Mouse (Mus musculus) neutrophil, adult 65 days (primary cell): Measurements from ENCODE around the gene 1700113H08Rik. TPM values are rescaled to one million over a fixed set of nuclear protein-coding genes. Genes with fewer than 3 reads are reported as not detected.

Experiments
- total RNA-seq: library from RNA; stranded (reverse); gene quantifications from 2 replicates; pipeline ENCODE4 v1.2.4, GENCODE M21; 2023

1700113H08Rik gene
- not detected in 2 replicates for total RNA-seq

DNA sequence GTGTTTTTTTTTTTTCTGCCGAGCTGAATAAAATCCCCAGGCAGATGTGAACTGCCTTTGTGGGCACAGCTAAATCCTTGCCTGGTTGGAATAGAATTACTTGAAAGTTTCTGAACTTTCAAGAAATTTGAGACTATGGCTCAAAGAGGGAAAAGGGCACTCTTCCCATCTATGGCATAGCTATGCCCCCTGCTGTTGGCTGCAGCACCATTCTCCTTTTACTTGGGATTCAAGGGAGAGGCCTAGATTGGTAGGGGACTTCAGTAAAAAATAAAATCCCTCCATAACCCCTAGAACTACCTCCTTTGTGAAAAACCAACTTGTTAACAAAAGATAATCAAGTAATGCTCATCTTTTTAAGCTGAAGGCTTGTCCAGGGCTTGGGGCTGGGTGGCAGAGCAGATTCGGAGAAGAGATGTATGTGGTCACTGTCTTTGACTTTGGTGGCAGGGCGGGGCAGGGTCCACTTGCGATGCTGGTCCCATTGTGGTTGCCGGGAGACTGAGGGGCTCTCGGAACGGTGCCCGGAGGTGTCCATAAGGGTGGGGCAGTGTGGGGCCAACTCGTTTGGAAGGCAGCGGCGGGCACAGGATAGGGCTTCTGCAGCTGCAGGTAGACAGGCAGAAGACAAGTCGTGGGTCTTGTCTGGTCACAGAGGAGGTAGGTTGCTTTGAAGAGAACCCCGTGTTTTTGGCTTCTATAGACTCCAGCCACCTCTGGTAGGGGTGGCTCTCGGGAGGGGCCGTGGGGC is at the start of gene 1700113H08Rik:
1700113H08Rik (plus strand) TSS at position 546 of the 751 bp plus-strand sequence.

Other genes with a start within 250 kb of the 1700113H08Rik start
- 0.48 and 1.9 TPM in 2 replicates for gene Stab2, start 50.0 kb upstream of the 1700113H08Rik start, total RNA-seq